Mouse (Mus musculus): ENCODE results near the gene Pds5b.

DNA sequence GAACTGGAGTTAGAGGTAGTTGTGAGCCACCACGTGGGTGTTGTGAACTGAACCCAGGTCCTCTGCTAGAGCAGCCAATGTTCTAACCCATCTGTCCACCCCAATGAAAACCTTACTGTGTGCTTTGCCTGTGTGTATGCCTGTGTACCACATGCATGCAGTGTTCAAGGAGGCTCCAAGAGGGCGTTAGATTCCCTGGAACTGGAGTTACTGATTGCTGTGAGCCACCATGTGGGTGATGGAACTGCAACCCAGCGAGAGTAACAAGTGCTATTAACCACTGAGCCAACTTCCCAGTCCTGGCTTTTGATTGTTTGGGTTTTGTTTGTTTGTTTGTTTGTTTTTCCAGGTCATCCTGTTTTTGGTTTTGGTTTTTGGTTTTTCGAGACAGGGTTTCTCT lies 4.8 kb upstream of the Pds5b start:
- TF ChIP-seq POLR2A (IDR thresholded peaks at IDR 0.05; ENCODE audit: control insufficient read depth, extremely low read depth, insufficient read depth, low read length, poor library complexity): no peak
- TF ChIP-seq CTCF (IDR thresholded peaks at IDR 0.05; ENCODE audit: borderline replicate concordance, control insufficient read depth, extremely low read depth, insufficient read depth, low read length, poor library complexity): no peak
